Mouse (Mus musculus) heart, postnatal 0 days (tissue): ENCODE data around the gene Serac1.

Source experiments
- CTCF ChIP-seq: IDR thresholded peaks from 2 replicates; pipeline ENCODE4 v1.5.1; 2016; ENCODE audit warnings: antibody characterized with exemption, control low read depth, low read depth
- EP300 ChIP-seq: IDR thresholded peaks from 2 replicates; pipeline ENCODE4 v1.6.1; 2016; ENCODE audit warnings: antibody characterized with exemption, low read depth

DNA sequence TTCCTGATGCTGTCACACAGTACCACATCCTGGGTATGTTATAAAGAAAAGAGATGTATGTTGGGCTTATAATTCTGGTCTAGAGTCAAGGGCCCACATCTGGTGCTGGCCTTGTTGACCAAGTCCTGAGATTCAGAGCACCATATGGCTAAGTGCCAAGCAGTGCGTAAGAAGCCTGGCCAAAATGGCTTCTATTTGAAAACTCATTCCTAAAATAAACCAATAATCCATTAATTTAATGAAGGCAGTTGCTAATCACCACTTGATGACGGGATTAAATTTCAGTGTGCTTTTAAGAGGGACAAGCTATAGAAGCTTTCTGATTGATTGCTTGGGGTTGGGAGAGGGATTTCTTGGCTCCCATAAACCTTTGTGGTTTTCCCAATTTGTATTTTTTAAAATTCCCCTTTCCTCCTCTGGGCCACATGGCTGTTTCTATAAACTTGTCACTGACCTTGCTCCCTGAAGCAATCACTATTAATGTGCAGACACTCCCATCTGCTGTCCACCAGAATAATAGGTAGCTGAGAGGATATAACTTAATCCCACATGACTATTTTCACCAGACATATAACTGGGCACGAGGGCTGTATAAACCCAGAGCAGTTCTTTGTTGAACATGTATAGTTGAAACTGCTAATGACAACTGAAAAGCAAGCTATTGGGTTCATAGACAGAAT is 85.8 kb downstream of the Serac1 start:
- TF ChIP-seq CTCF (peak; percentile 43), EP300 (no peak)
